Mouse (Mus musculus): Measurements from ENCODE around the gene Gm42688. TPM values are rescaled to one million over a fixed set of nuclear protein-coding genes. Genes with fewer than 3 reads are reported as not detected.

The Gm42688 gene
- polyA plus RNA-seq (2012; rRNA removed): 1.5 and 2.0 TPM in 2 replicates

GRCm38 (mm10) chr6:83101316-83101687 lies at the start of gene Gm42688, which contains the start of gene Ccdc142:
Gm42688 (plus strand) TSS chr6:83101617.
Ccdc142 (plus strand) TSS chr6:83101601.

GRCm38 (mm10) chr6:83054074-83054851 lies 47.2 kb upstream of the Gm42688 start, which contains the start of gene Aup1:
Aup1 (plus strand) TSS chr6:83054521.

GRCm38 (mm10) chr6:83054871-83055431 lies 46.5 kb upstream of the Gm42688 start, which contains the start of gene Htra2:
Htra2 (minus strand) TSS chr6:83055273.

GRCm38 (mm10) chr6:83057790-83058189 lies 43.6 kb upstream of the Gm42688 start, which contains the start of gene Dqx1:
Dqx1 (plus strand) TSS chr6:83057844.

GRCm38 (mm10) chr6:83070247-83070310 lies 31.3 kb upstream of the Gm42688 start, which contains the start of gene Tlx2:
Tlx2 (minus strand) TSS chr6:83070293.

GRCm38 (mm10) chr6:83077630-83078323 lies 23.6 kb upstream of the Gm42688 start, which contains the start of gene Pcgf1:
Pcgf1 (plus strand) TSS chr6:83077869.

GRCm38 (mm10) chr6:83086121-83087035 lies 15.0 kb upstream of the Gm42688 start, which contains the start of gene Lbx2:
Lbx2 (plus strand) TSS chr6:83086367.

GRCm38 (mm10) chr6:83108762-83109668 lies 7.6 kb downstream of the Gm42688 start, which contains the start of gene Mrpl53:
Mrpl53 (plus strand) TSS chr6:83109040.

GRCm38 (mm10) chr6:83115011-83115671 lies 13.7 kb downstream of the Gm42688 start, which contains the start of gene Mogs:
Mogs (plus strand) TSS chr6:83115496.

GRCm38 (mm10) chr6:83120930-83121862 lies 19.8 kb downstream of the Gm42688 start, which contains the start of gene Wbp1:
Wbp1 (minus strand) TSS chr6:83121559.

GRCm38 (mm10) chr6:83125331-83125730 lies 23.9 kb downstream of the Gm42688 start, which contains the start of gene Ino80b:
Ino80b (minus strand) TSS chr6:83125431.

GRCm38 (mm10) chr6:83134951-83135513 lies 33.6 kb downstream of the Gm42688 start, which contains the start of gene Rtkn:
Rtkn (plus strand) TSS chr6:83135463.

GRCm38 (mm10) chr6:83156259-83156684 lies 54.9 kb downstream of the Gm42688 start, which contains the start of the genes Wdr54 and 1700003E16Rik:
Wdr54 (minus strand) TSS chr6:83156397.
1700003E16Rik (plus strand) TSS chr6:83156404.

Other genes starting within 250 kb of the Gm42688 start
- 0.09 and 0.10 TPM in 2 replicates for gene Sema4f, start 161.8 kb upstream of the Gm42688 start, polyA plus RNA-seq (2012; rRNA removed)
- 2.1 and 2.9 TPM in 2 replicates for gene M1ap, start 154.7 kb upstream of the Gm42688 start, polyA plus RNA-seq (2012; rRNA removed)
- gene Dok1, start 68.1 kb upstream of the Gm42688 start, polyA plus RNA-seq (2012; rRNA removed): 8.1 TPM in 2 replicates
- 1.7 and 1.8 TPM in 2 replicates for gene Loxl3, start 67.4 kb upstream of the Gm42688 start, polyA plus RNA-seq (2012; rRNA removed)
- gene Aup1, start 47.1 kb upstream of the Gm42688 start, polyA plus RNA-seq (2012; rRNA removed): 160 and 172 TPM in 2 replicates
- 36.8 and 39.4 TPM in 2 replicates for gene Htra2, start 46.3 kb upstream of the Gm42688 start, polyA plus RNA-seq (2012; rRNA removed)
- 13.9 and 14.9 TPM in 2 replicates for gene Dqx1, start 43.8 kb upstream of the Gm42688 start, polyA plus RNA-seq (2012; rRNA removed)
- not detected in 2 replicates for gene Tlx2, start 31.3 kb upstream of the Gm42688 start, polyA plus RNA-seq (2012; rRNA removed)
- gene Pcgf1, start 23.7 kb upstream of the Gm42688 start, polyA plus RNA-seq (2012; rRNA removed): 14.5 and 15.4 TPM in 2 replicates
- 0.29 and 0.47 TPM in 2 replicates for gene Lbx2, start 15.2 kb upstream of the Gm42688 start, polyA plus RNA-seq (2012; rRNA removed)
- 0.85 and 1.0 TPM in 2 replicates for gene Ccdc142, start within 50 bp of the Gm42688 start, polyA plus RNA-seq (2012; rRNA removed)
- gene Mrpl53, start 7.4 kb downstream of the Gm42688 start, polyA plus RNA-seq (2012; rRNA removed): 49.4 and 73.2 TPM in 2 replicates
- 32.2 and 36.3 TPM in 2 replicates for gene Mogs, start 13.9 kb downstream of the Gm42688 start, polyA plus RNA-seq (2012; rRNA removed)
- 24.7 and 26.2 TPM in 2 replicates for gene Wbp1, start 19.9 kb downstream of the Gm42688 start, polyA plus RNA-seq (2012; rRNA removed)
- gene Ino80b, start 23.8 kb downstream of the Gm42688 start, polyA plus RNA-seq (2012; rRNA removed): 8.5 and 10.0 TPM in 2 replicates
- 19.0 and 22.3 TPM in 2 replicates for gene Rtkn, start 33.8 kb downstream of the Gm42688 start, polyA plus RNA-seq (2012; rRNA removed)
- gene Wdr54, start 54.8 kb downstream of the Gm42688 start, polyA plus RNA-seq (2012; rRNA removed): 0.36 and 0.39 TPM in 2 replicates
- 0.02 and 0.04 TPM in 2 replicates for gene 1700003E16Rik, start 54.8 kb downstream of the Gm42688 start, polyA plus RNA-seq (2012; rRNA removed)
- 16.8 and 23.5 TPM in 2 replicates for gene Dctn1, start 64.3 kb downstream of the Gm42688 start, polyA plus RNA-seq (2012; rRNA removed)
- 0.05 TPM in 2 replicates for gene Slc4a5, start 118.2 kb downstream of the Gm42688 start, polyA plus RNA-seq (2012; rRNA removed)
- gene Mthfd2, start 224.3 kb downstream of the Gm42688 start, polyA plus RNA-seq (2012; rRNA removed): 18.5 and 21.5 TPM in 2 replicates
- gene Mob1a, start 224.4 kb downstream of the Gm42688 start, polyA plus RNA-seq (2012; rRNA removed): 19.4 and 21.9 TPM in 2 replicates
- 58.3 and 59.1 TPM in 2 replicates for gene Bola3, start 247.5 kb downstream of the Gm42688 start, polyA plus RNA-seq (2012; rRNA removed)